Mouse (Mus musculus) E14TG2a.4 (cell line): ENCODE data around the gene Rnf34.

Experiments
- H3K27me3 ChIP-seq: 2 replicates; pipeline ENCODE4 v1.6.1; 2014; ENCODE audit warnings: low read length, control low read depth; ENCODE audit not compliant: insufficient read depth
- H3K36me3 ChIP-seq: 2 replicates; pipeline ENCODE4 v1.6.1; 2014; ENCODE audit warnings: low read length, control low read depth; ENCODE audit not compliant: insufficient read depth
- H3K4me1 ChIP-seq: replicated peaks from 2 replicates; pipeline ENCODE4 v1.6.1; 2014; ENCODE audit warnings: low read depth, low read length, control low read depth
- H3K4me3 ChIP-seq: replicated peaks from 2 replicates; pipeline ENCODE4 v1.5.1; 2014; ENCODE audit warnings: mild to moderate bottlenecking, low read length
- H3K9me3 ChIP-seq: 2 replicates; pipeline ENCODE4 v1.6.1; 2014; ENCODE audit warnings: low read length, control low read depth
- CTCF ChIP-seq: conservative IDR thresholded peaks from 2 replicates; pipeline ENCODE4 v1.5.1; 2014; ENCODE audit warnings: low read length
- NANOG ChIP-seq: IDR thresholded peaks from 2 replicates; pipeline ENCODE4 v1.6.1; 2014; ENCODE audit warnings: borderline replicate concordance, low read length, mixed read lengths
- POU5F1 ChIP-seq: IDR thresholded peaks from 2 replicates; pipeline ENCODE4 v1.6.1; 2014; ENCODE audit warnings: low read length, borderline replicate concordance

Gene Rnf34

GRCm38 (mm10) chr5:122899777-122900557 is 50.1 kb downstream of the Rnf34 start:
- Histone ChIP-seq H3K4me3 (peak overlapping the region; percentile 88), H3K9me3 (no peaks in the 10 kb centered on the region), H3K27me3 (peaks cover 28% of the 10 kb centered on the region), H3K36me3 (peaks cover 23% of the 10 kb centered on the region), H3K4me1 (peaks cover 50% of the 10 kb centered on the region)
- no peak for TF ChIP-seq CTCF
- no peak for TF ChIP-seq NANOG
- no peak for TF ChIP-seq POU5F1

DNA sequence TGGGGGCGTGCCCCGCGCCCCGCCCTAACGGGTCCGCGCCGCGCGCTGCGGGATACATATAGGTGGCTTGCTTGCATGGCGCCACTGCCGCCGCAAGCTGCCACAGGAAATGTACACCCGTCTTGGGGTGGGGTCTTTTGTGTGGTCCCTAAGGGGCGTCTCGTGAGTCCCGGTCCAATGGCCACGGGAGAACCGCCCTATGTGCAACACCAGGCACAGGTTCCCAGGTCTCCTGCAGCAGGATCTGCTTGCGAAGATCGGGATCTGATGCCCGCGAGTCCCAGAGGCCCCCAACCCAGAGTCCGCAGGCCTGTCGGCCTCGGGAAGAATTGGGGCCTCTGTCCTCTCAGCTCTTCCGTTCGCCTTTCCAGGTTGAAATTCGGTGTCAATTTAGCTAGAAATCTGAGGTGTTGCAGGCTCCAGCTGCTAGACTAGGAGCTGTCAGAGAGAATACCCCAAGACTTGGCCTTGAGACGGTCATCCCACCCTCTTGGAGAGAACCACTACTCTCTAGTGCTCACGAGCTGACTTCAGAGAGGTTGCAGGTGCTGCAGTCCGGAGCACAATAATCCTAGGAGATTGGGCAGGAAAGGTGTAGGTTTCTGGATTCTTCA is 50.8 kb downstream of the Rnf34 start:
- TF ChIP-seq POU5F1 (no peak), CTCF (no peak), NANOG (no peak)
- Histone ChIP-seq H3K4me1 (peaks cover 43% of the 10 kb centered on the region), H3K9me3 (no peaks in the 10 kb centered on the region), H3K36me3 (peaks cover 17% of the 10 kb centered on the region), H3K27me3 (peaks cover 28% of the 10 kb centered on the region), H3K4me3 (peak overlapping the region; percentile 88)

DNA sequence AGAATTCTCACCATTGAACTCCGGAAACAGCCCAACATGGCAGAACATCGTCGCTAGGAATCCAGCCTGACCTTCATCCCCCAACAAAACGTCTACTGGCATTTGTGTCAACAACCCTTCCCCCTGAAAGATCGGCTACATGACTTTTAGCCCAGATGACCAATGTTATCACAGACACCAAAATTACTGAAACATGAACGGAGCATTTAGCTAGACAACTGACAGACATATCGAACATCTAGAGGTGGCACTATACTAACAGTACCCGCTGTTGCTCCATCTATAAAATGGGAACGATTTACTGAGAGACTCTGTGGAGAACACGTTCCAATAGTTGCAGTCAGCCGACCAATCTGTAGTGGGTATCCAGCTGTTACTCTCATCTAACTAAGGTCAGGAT is 51.3 kb downstream of the Rnf34 start:
- no peak for TF ChIP-seq POU5F1
- TF ChIP-seq NANOG: no peak
- no peak for TF ChIP-seq CTCF
- Histone ChIP-seq H3K4me3 (peak overlapping the region; percentile 88), H3K27me3 (peaks cover 28% of the 10 kb centered on the region), H3K36me3 (peaks cover 17% of the 10 kb centered on the region), H3K4me1 (peaks cover 42% of the 10 kb centered on the region), H3K9me3 (no peaks in the 10 kb centered on the region)

DNA sequence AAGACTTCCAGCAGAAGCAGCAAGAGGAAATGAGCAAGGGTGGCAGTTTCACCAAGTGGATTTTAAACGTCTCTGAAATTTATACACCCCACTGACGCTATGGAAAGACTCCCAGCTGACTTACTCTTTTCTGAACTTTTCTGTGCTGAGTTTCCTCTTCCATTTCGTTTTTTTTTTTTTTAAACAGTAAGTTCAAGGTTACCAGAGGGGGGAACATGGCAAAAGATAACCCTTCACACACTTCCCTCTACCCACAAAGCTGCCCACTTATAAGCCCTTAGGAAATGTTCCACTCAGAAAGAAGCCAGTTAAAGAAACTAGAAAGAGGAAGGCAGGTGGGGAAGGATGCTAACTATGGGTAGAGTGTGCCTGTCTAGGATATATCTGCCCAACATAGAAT is 51.8 kb downstream of the Rnf34 start:
- no peak for TF ChIP-seq POU5F1
- no peak for TF ChIP-seq CTCF
- TF ChIP-seq NANOG: no peak
- Histone ChIP-seq H3K36me3 (peaks cover 19% of the 10 kb centered on the region), H3K4me1 (peaks cover 41% of the 10 kb centered on the region), H3K27me3 (peaks cover 28% of the 10 kb centered on the region), H3K4me3 (no peak overlapping the region), H3K9me3 (no peaks in the 10 kb centered on the region)

DNA sequence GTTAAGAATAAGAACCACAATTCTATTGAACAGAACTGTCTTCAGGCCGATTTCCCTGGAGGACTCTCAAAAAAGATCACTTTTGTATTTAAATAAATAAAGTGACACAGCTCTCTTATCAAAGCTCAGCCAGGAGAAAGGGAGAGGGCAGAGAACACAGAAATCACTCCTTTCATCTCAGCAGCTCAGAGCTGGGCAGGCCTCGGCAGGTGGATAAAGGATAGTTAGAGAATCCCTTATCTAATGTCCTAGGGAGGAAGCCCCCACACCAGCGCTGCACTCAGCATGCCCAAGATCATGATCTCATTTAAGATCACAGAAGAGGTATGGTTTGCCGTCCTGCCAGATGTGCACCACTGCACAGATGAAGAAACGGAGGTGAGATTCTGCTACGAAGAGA is 52.4 kb downstream of the Rnf34 start:
- Histone ChIP-seq H3K4me1 (peaks cover 44% of the 10 kb centered on the region), H3K9me3 (no peaks in the 10 kb centered on the region), H3K36me3 (peaks cover 21% of the 10 kb centered on the region), H3K4me3 (no peak overlapping the region), H3K27me3 (peaks cover 28% of the 10 kb centered on the region)
- TF ChIP-seq NANOG (no peak), POU5F1 (no peak), CTCF (no peak)

- Histone ChIP-seq H3K4me3 (no peak overlapping the region), H3K27me3 (peaks cover 22% of the 10 kb centered on the region), H3K4me1 (peaks cover 43% of the 10 kb centered on the region), H3K9me3 (no peaks in the 10 kb centered on the region), H3K36me3 (peaks cover 14% of the 10 kb centered on the region; the same call in 1 of the 2 replicates)
- TF ChIP-seq NANOG: no peak
- no peak for TF ChIP-seq POU5F1
- no peak for TF ChIP-seq CTCF
These were observed 53.3 kb downstream of the Rnf34 start for GRCm38 (mm10) chr5:122903165-122903564.

DNA sequence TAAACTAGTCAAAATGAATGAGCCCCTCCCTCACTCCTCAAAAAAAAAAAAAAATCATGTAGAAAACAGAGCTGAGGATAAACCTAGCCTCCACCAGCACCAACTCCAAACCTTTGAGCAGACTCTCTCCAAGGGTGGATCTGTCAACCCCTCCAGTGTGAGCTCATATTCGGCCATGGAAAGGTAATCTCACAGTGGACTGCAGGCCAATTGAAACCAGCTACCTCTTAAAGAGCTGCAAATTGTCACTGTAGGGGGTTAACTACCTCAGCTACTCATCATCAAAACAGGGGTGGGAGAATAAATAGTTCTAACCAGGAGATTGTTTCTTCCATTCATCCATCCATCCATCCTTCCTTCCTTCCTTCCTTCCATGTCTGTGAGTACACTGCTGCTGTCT is 57.3 kb downstream of the Rnf34 start:
- H3K4me1 ChIP-seq: peaks cover 30% of the 10 kb centered on the region
- peaks cover 3% of the 10 kb centered on the region; the same call in 1 of the 2 replicates for H3K27me3 ChIP-seq
- H3K4me3 ChIP-seq: no peak overlapping the region
- H3K36me3 ChIP-seq: peaks cover 16% of the 10 kb centered on the region
- no peaks in the 10 kb centered on the region for H3K9me3 ChIP-seq
- TF ChIP-seq NANOG: peak; percentile 68
- no peak for TF ChIP-seq CTCF

DNA sequence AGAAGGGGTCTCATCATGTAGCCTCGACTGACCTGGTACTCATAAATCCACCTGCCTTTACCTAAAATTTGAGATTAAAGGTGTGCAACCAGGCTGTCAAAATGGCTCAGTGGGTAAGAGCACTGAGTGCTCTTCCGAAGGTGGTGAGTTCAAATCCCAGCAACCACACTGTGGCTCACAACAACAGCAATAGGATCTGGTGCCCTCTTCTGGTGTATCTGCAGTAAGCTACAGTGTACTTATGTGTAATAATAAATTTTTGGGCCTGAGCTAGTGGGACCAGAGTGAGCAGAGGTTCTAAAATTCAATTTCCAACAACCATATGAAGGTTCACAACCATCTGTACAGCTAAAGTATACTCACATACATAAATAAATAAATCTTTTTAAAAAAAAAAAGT is 58.2 kb downstream of the Rnf34 start:
- no peaks in the 10 kb centered on the region for H3K9me3 ChIP-seq
- TF ChIP-seq POU5F1 (no peak), CTCF (no peak), NANOG (no peak)
- no peaks in the 10 kb centered on the region for H3K27me3 ChIP-seq
- peaks cover 20% of the 10 kb centered on the region for H3K36me3 ChIP-seq
- H3K4me1 ChIP-seq: peaks cover 30% of the 10 kb centered on the region
- H3K4me3 ChIP-seq: no peak overlapping the region

DNA sequence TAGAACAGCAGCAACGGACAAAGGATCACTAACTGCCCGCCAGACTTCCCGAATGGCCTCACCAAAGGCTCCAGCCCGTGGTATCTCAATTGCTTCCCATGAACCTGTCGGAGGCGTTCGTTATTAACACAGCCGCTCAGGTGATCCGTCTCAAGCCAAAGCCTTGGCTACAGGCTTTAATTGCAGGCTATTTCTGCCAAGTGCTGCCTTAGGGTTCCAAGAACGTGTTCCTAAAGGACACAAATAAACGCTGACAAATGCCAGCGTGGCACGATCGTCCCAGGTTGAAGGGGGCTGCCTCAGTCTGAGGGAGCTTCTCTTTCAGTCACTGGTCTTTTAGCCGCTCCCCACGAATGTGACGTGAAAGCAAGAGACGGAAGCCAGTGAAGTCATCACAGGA is 59.6 kb downstream of the Rnf34 start:
- H3K36me3 ChIP-seq: peaks cover 24% of the 10 kb centered on the region
- no peaks in the 10 kb centered on the region for H3K27me3 ChIP-seq
- TF ChIP-seq CTCF (no peak), POU5F1 (no peak)
- H3K4me1 ChIP-seq: peaks cover 30% of the 10 kb centered on the region
- no peaks in the 10 kb centered on the region for H3K9me3 ChIP-seq
- H3K4me3 ChIP-seq: no peak overlapping the region
